ENCODE assay signal across 16 mouse cellular contexts in the genomic region with DNA sequence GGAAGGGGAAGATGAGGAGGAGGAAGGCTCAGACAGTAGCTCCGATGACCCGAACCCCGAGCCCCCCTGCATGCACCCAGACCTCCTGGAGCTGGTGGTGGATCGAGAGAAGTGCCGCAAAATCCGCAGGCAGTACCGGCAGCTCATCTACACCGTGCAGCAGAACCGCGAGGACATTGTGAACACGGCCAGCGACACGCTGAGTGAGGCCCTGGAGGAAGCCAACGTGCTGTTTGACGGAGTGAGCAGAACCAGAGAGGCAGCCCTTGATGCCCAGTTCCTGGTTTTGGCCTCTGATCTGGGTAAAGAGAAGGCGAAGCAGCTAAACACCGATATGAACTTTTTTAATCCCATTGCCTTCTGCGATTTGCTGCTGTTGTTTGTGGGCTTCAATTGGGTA. TPM values are rescaled to one million over a fixed set of nuclear protein-coding genes. Genes with fewer than 3 reads are reported as not detected.
DNase-seq lines count a peak whose midpoint lies in the region; ATAC-seq and TF ChIP-seq lines count a peak whose summit lies in the region.
"Had no signal": no experiment of that assay in that cellular context is flagged by ENCODE, and none has a peak within 500 bp of the region (broad histone marks: within the 10 kb centered on the region; RNA-seq: fewer than 3 reads in every experiment).

No protein-coding gene starts in this region.

- no peak; the same call in 1 of the 2 replicates for TF ChIP-seq POLR2A in testis, adult 2 months (IDR thresholded peaks at IDR 0.05; ENCODE audit: control insufficient read depth, low read depth, low read length)

- 78% methylated on average over 18 of the region's 18 CpGs for WGBS in hindbrain, embryonic 15.5 days
- WGBS in hindbrain, embryonic 10.5 days, result 86% methylated on average over 18 of the region's 18 CpGs

- 0 out of 2 replicates have a peak, but pooled peaks cover 8% of the 10 kb centered on the region for H3K36me3 ChIP-seq in hindbrain, embryonic 15.5 days
- H3K36me3 ChIP-seq in hindbrain, embryonic 10.5 days, result peaks cover 91% of the 10 kb centered on the region
- no peaks in the 10 kb centered on the region for H3K36me3 ChIP-seq in testis, adult 2 months (ENCODE audit: control insufficient read depth, insufficient read depth, low read length)

- peak overlapping the region; percentile 28 for H3K4me2 ChIP-seq in hindbrain, embryonic 15.5 days
- H3K4me2 ChIP-seq: forebrain, embryonic 15.5 days; heart, embryonic 11.5 days; limb, embryonic 12.5 days; lung, embryonic 15.5 days had no signal

- no peaks in the 10 kb centered on the region for H3K9me3 ChIP-seq in hindbrain, embryonic 15.5 days
- H3K9me3 ChIP-seq in hindbrain, embryonic 10.5 days, result no peaks in the 10 kb centered on the region
- H3K9me3 ChIP-seq: forebrain, embryonic 15.5 days; limb, embryonic 12.5 days; lung, embryonic 15.5 days had no signal

- no peak overlapping the region for H3K9ac ChIP-seq in hindbrain, embryonic 15.5 days
- H3K9ac ChIP-seq: forebrain, embryonic 15.5 days; limb, embryonic 12.5 days; lung, embryonic 15.5 days had no signal

- DNase-seq in hindbrain, embryonic 10.5 days (ENCODE audit: low spot score), result no peak
- DNase-seq in testis, postnatal 14 days (ENCODE audit: low spot score), result no peak
- DNase-seq in gastrocnemius, postnatal 14 days, result no peak
- no peak for DNase-seq in yolk sac, embryonic 10.5 days (ENCODE audit: low spot score)
- DNase-seq: adrenal gland, postnatal 10 days; gastrocnemius, postnatal 10 days; heart, postnatal 4 days; layer of hippocampus, postnatal 36 days; right cerebral cortex, postnatal 25 days had no signal

- no peak overlapping the region for H3K27ac ChIP-seq in hindbrain, embryonic 15.5 days (replicated peaks)
- H3K27ac ChIP-seq in hindbrain, embryonic 10.5 days, result no peak overlapping the region
- H3K27ac ChIP-seq in testis, adult 2 months (ENCODE audit: control insufficient read depth, insufficient read depth, low read depth, low read length), result peak overlapping the region; percentile 93
- H3K27ac ChIP-seq: forebrain, embryonic 15.5 days; limb, embryonic 12.5 days; lung, embryonic 15.5 days had no signal

- ATAC-seq in hindbrain, embryonic 15.5 days (ENCODE audit: low FRiP score, low read depth), result no peak
- ATAC-seq in granulocyte monocyte progenitor cell, adult 5-6 weeks (replicated peaks; ENCODE audit: poor library complexity, severe bottlenecking), result peak; percentile 43
- ATAC-seq: forebrain, embryonic 15.5 days had no signal

- H3K27me3 ChIP-seq in hindbrain, embryonic 15.5 days, result no peaks in the 10 kb centered on the region
- no peaks in the 10 kb centered on the region for H3K27me3 ChIP-seq in hindbrain, embryonic 10.5 days (ENCODE audit: insufficient read depth, poor library complexity, severe bottlenecking)
- no peaks in the 10 kb centered on the region for H3K27me3 ChIP-seq in testis, adult 2 months (ENCODE audit: control insufficient read depth, insufficient read depth, low read length)
- H3K27me3 ChIP-seq: forebrain, embryonic 15.5 days; limb, embryonic 12.5 days; lung, embryonic 15.5 days had no signal

- intact Hi-C loops in gastrocnemius, postnatal 14 days (cut with DNase I; ENCODE audit: low total_unique reads), result loop anchor here (10.0 kb wide), 1 partner anchor 52 kb away; no protein-coding TSS in a partner anchor

- TF ChIP-seq CTCF in testis, adult 2 months (IDR thresholded peaks at IDR 0.05; ENCODE audit: control insufficient read depth, insufficient read depth, insufficient replicate concordance, low read depth, low read length), result no peak

- peak overlapping the region; percentile 3; the same call in 1 of the 2 replicates for H3K4me3 ChIP-seq in hindbrain, embryonic 15.5 days
- no peak overlapping the region for H3K4me3 ChIP-seq in hindbrain, embryonic 10.5 days
- peak overlapping the region; percentile 92 for H3K4me3 ChIP-seq in testis, adult 2 months (ENCODE audit: control insufficient read depth, low read depth, low read length)
- H3K4me3 ChIP-seq: forebrain, embryonic 15.5 days; limb, embryonic 12.5 days; lung, embryonic 15.5 days had no signal

- peaks cover 34% of the 10 kb centered on the region for H3K4me1 ChIP-seq in hindbrain, embryonic 15.5 days (replicated peaks)
- peaks cover 28% of the 10 kb centered on the region for H3K4me1 ChIP-seq in hindbrain, embryonic 10.5 days (replicated peaks)
- H3K4me1 ChIP-seq in testis, adult 2 months (ENCODE audit: control insufficient read depth, insufficient read depth, low read length), result peaks cover 5% of the 10 kb centered on the region

RNA-seq across cellular contexts. Expression of gene Eid3, which starts 0.4 kb away (rescaled TPM):
- polyA plus RNA-seq in hindbrain, embryonic 15.5 days (2015; fragmentation: Nextera tagmentation; extraction: Ambion mirVana), result 0.34 and 0.45 TPM in 2 replicates
- 0.20 and 0.68 TPM in 2 replicates for polyA plus RNA-seq in hindbrain, embryonic 10.5 days (2016; fragmentation: Nextera tagmentation; extraction: Ambion mirVana)
- polyA plus RNA-seq in testis, adult 2 months (2012; rRNA removed), result 261 and 281 TPM in 2 replicates
- total RNA-seq in granulocyte monocyte progenitor cell, adult 5-6 weeks (2014; fragmentation: Nextera tagmentation), result 2.5 and 3.7 TPM in 2 replicates
- total RNA-seq in granulocyte monocyte progenitor cell, adult 5-6 weeks (2017), result 2.2 and 2.6 TPM in 2 replicates
- total RNA-seq in gastrocnemius, postnatal 14 days (2021), result under 1 TPM; 0.41 to 0.86 TPM

RNA-seq across cellular contexts. Expression of gene Txnrd1, which starts 33.1 kb away (rescaled TPM):
- 103 and 105 TPM in 2 replicates for polyA plus RNA-seq in hindbrain, embryonic 15.5 days (2015; fragmentation: Nextera tagmentation; extraction: Ambion mirVana)
- 164 and 172 TPM in 2 replicates for polyA plus RNA-seq in hindbrain, embryonic 10.5 days (2016; fragmentation: Nextera tagmentation; extraction: Ambion mirVana)
- polyA plus RNA-seq in testis, adult 2 months (2012; rRNA removed), result 13.2 and 13.6 TPM in 2 replicates
- total RNA-seq in granulocyte monocyte progenitor cell, adult 5-6 weeks (2014; fragmentation: Nextera tagmentation), result 59.2 and 69.7 TPM in 2 replicates
- total RNA-seq in granulocyte monocyte progenitor cell, adult 5-6 weeks (2017), result 85.1 and 91.5 TPM in 2 replicates
- 10 to 100 TPM; 27.5 to 30.4 TPM for total RNA-seq in gastrocnemius, postnatal 14 days (2021)

Comparison
In these comparisons a context has a peak if more than half of its experiments do, and no peak if none do; other contexts are left out.
1. RNA of gene Eid3, which starts 0.4 kb away (polyA plus RNA-seq): 261 to 281 TPM in testis, adult 2 months; 0.34 to 0.45 TPM in hindbrain, embryonic 15.5 days and 0.20 to 0.68 TPM in hindbrain, embryonic 10.5 days; every median in the first group is over 100 times any median in the second.